Mouse (Mus musculus): Measurements from ENCODE around the gene Plb1. TPM values are rescaled to one million over a fixed set of nuclear protein-coding genes. Genes with fewer than 3 reads are reported as not detected.

Gene Plb1
- total and polyA plus RNA-seq, 3 experiments = 0.51 to 2.3 (median 0.66) TPM

GRCm38 (mm10) chr5:32335172-32335571 lies 102.7 kb downstream of the Plb1 start:
- Histone ChIP-seq H3K4me3 (replicated peaks in 1 of 3; ENCODE audit: low read depth in 2 of 3, low read length in 2 of 3, poor library complexity in 1 of 3) (no peak overlapping the region), H3K27ac (ENCODE audit: insufficient read depth, low read depth) (no peak overlapping the region), H3K27me3 (replicated peaks) (no peaks in the 10 kb centered on the region), H3K4me2 (ENCODE audit: insufficient read depth, low read depth, poor library complexity, severe bottlenecking) (no peak overlapping the region), H3K9me3 (replicated peaks; ENCODE audit: low read length) (no peaks in the 10 kb centered on the region), H3K79me2 (replicated peaks; ENCODE audit: control insufficient read depth, extremely low read depth, insufficient read depth, poor library complexity, severe bottlenecking) (no peaks in the 10 kb centered on the region), H3K9ac (ENCODE audit: insufficient read depth, low read depth) (no peak overlapping the region), H3K36me3 (replicated peaks in 1 of 2; ENCODE audit: control insufficient read depth in 1 of 2, insufficient read depth in 1 of 2, low read length in 1 of 2) (no peaks in the 10 kb centered on the region), H3K4me1 (ENCODE audit: control insufficient read depth in 1 of 2, insufficient read depth in 2 of 2) (peaks cover 0 to 46% of the 10 kb centered on the region in 2 experiments; a peak in 2 of 4 replicates)
- TF ChIP-seq ZNF384 (IDR thresholded peaks at IDR 0.05; ENCODE audit: low read depth, low read length) (no peak), CHD2 (IDR thresholded peaks at IDR 0.05; ENCODE audit: low read length) (no peak), ZMIZ1 (IDR thresholded peaks at IDR 0.05; ENCODE audit: low read depth, low read length) (no peak), ZKSCAN1 (IDR thresholded peaks at IDR 0.05; ENCODE audit: borderline replicate concordance, low read depth, low read length) (no peak), RCOR1 (conservative IDR thresholded peaks at IDR 0.05; ENCODE audit: low read depth, low read length) (no peak), SIN3A (IDR thresholded peaks at IDR 0.05; ENCODE audit: low read length) (no peak), BHLHE40 (IDR thresholded peaks at IDR 0.05; ENCODE audit: low read depth, low read length) (no peak), SMC3 (IDR thresholded peaks at IDR 0.05; ENCODE audit: low read depth, low read length) (no peak), CTCF (conservative IDR thresholded peaks at IDR 0.05 in 1 of 2, IDR thresholded peaks at IDR 0.05 in 1 of 2; ENCODE audit: low read depth in 2 of 2, low read length in 2 of 2) (no peak), KAT2A (IDR thresholded peaks at IDR 0.05; ENCODE audit: insufficient replicate concordance, low read length) (no peak), IRF4 (IDR thresholded peaks at IDR 0.05; ENCODE audit: low read depth, low read length) (no peak), MAX (IDR thresholded peaks at IDR 0.05; ENCODE audit: low read length) (no peak), UBTF (IDR thresholded peaks at IDR 0.05; ENCODE audit: low read depth, low read length) (no peak), HCFC1 (IDR thresholded peaks at IDR 0.05; ENCODE audit: low read depth, low read length) (no peak)
- DNase-seq (ENCODE audit: extremely low read depth) = no peak
- dilution Hi-C loops (cut with MboI; ENCODE audit: extremely low pct_ligation_motif_present, extremely low pct_unique_long_range_greater_than_20kb, low sequenced_read_pairs) (no loop called here), in situ Hi-C loops (cut with MboI; ENCODE audit: low pct_ligation_motif_present, low pct_unique_long_range_greater_than_20kb, low sequenced_read_pairs) (loop anchor here (10.0 kb wide), 1 partner anchor 180 kb away; no protein-coding TSS in a partner anchor)

- no peak overlapping the region for H3K4me3 ChIP-seq (replicated peaks in 1 of 3; ENCODE audit: low read depth in 2 of 3, low read length in 2 of 3, poor library complexity in 1 of 3)
- no peaks in the 10 kb centered on the region for H3K27me3 ChIP-seq (replicated peaks)
- H3K36me3 ChIP-seq (replicated peaks in 1 of 2; ENCODE audit: control insufficient read depth in 1 of 2, insufficient read depth in 1 of 2, low read length in 1 of 2) = no peaks in the 10 kb centered on the region
- TF ChIP-seq MYC (IDR thresholded peaks at IDR 0.05; ENCODE audit: low read depth, low read length) (no peak), ZKSCAN1 (IDR thresholded peaks at IDR 0.05; ENCODE audit: borderline replicate concordance, low read depth, low read length) (no peak), ETS1 (conservative IDR thresholded peaks at IDR 0.05; ENCODE audit: low read depth, low read length) (no peak), USF1 (IDR thresholded peaks at IDR 0.05; ENCODE audit: low read depth, low read length) (no peak)
- no peak for DNase-seq (ENCODE audit: extremely low read depth)
- no peaks in the 10 kb centered on the region for H3K9me3 ChIP-seq (replicated peaks; ENCODE audit: low read length)
- no peak overlapping the region for H3K27ac ChIP-seq (ENCODE audit: insufficient read depth, low read depth)
- H3K79me2 ChIP-seq (replicated peaks; ENCODE audit: control insufficient read depth, extremely low read depth, insufficient read depth, poor library complexity, severe bottlenecking) = no peaks in the 10 kb centered on the region
- H3K4me1 ChIP-seq (ENCODE audit: control insufficient read depth in 1 of 2, insufficient read depth in 2 of 2) = peaks cover 0 to 46% of the 10 kb centered on the region in 2 experiments; a peak in 2 of 4 replicates
- in situ Hi-C loops (cut with MboI; ENCODE audit: low pct_ligation_motif_present, low pct_unique_long_range_greater_than_20kb, low sequenced_read_pairs) = loop anchor here (10.0 kb wide), 1 partner anchor 179 kb away; no protein-coding TSS in a partner anchor
- no peak overlapping the region for H3K4me2 ChIP-seq (ENCODE audit: insufficient read depth, low read depth, poor library complexity, severe bottlenecking)
- H3K9ac ChIP-seq (ENCODE audit: insufficient read depth, low read depth) = no peak overlapping the region
- dilution Hi-C loops (cut with MboI; ENCODE audit: extremely low pct_ligation_motif_present, extremely low pct_unique_long_range_greater_than_20kb, low sequenced_read_pairs) = no loop called here
Observed at GRCm38 (mm10) chr5:32336092-32336491, 103.6 kb downstream of the Plb1 start.
